Mouse (Mus musculus): ENCODE results near the gene Cfap97d1. TPM values are rescaled to one million over a fixed set of nuclear protein-coding genes. Genes with fewer than 3 reads are reported as not detected.

The Cfap97d1 gene
- polyA plus RNA-seq, 1 experiment, result not detected

- Histone ChIP-seq H3K79me2 (ENCODE audit: control insufficient read depth, insufficient read depth) (no peaks in the 10 kb centered on the region), H3ac (ENCODE audit: control insufficient read depth, insufficient read length) (no peak overlapping the region), H3K27me3 (ENCODE audit: control insufficient read depth, insufficient read depth, insufficient read length) (peaks cover 71% of the 10 kb centered on the region), H3K4me2 (ENCODE audit: low read depth) (no peak overlapping the region), H3K4me3 (no peak overlapping the region), H3K36me3 (ENCODE audit: control insufficient read depth, insufficient read depth) (no peaks in the 10 kb centered on the region)
- TF ChIP-seq MAX (IDR thresholded peaks at IDR 0.05; ENCODE audit: low read depth) (no peak), USF1 (IDR thresholded peaks at IDR 0.05; ENCODE audit: low read depth) (no peak), MYOD1 (IDR thresholded peaks at IDR 0.05; ENCODE audit: control insufficient read depth in 1 of 3, insufficient read length in 2 of 3, low read depth in 2 of 3) (no peak), REST (IDR thresholded peaks at IDR 0.05; ENCODE audit: insufficient read depth, insufficient read length) (no peak), TCF12 (IDR thresholded peaks at IDR 0.05; ENCODE audit: insufficient read depth, poor library complexity, severe bottlenecking) (no peak), CEBPB (IDR thresholded peaks at IDR 0.05; ENCODE audit: insufficient read depth, poor library complexity, severe bottlenecking) (no peak), POLR2AphosphoS2 (IDR thresholded peaks at IDR 0.05; ENCODE audit: insufficient read length, low read depth) (no peak), SRF (IDR thresholded peaks at IDR 0.05; ENCODE audit: control insufficient read depth, insufficient read length, low read depth) (no peak), MYOG (IDR thresholded peaks at IDR 0.05; ENCODE audit: control insufficient read depth in 1 of 3, insufficient read depth in 1 of 3, insufficient read length in 2 of 3, low read depth in 2 of 3) (no peak), TCF3 (IDR thresholded peaks at IDR 0.05; ENCODE audit: insufficient read length, low read depth) (no peak), E2F4 (IDR thresholded peaks at IDR 0.05; ENCODE audit: insufficient read depth) (no peak), POLR2A (IDR thresholded peaks at IDR 0.05; ENCODE audit: insufficient read length, low read depth) (no peak)
Measured at GRCm38 (mm10) chr11:101943055-101943454, 41.0 kb upstream of the Cfap97d1 start.

GRCm38 (mm10) chr11:101946525-101946924, 37.6 kb upstream of the Cfap97d1 start:
- TF ChIP-seq MAX (IDR thresholded peaks at IDR 0.05; ENCODE audit: low read depth) (no peak), TCF3 (IDR thresholded peaks at IDR 0.05; ENCODE audit: insufficient read length, low read depth) (no peak), SRF (IDR thresholded peaks at IDR 0.05; ENCODE audit: control insufficient read depth, insufficient read length, low read depth) (peak; percentile 85), USF1 (IDR thresholded peaks at IDR 0.05; ENCODE audit: low read depth) (no peak)
- Histone ChIP-seq H3K79me2 (ENCODE audit: control insufficient read depth, insufficient read depth) (no peaks in the 10 kb centered on the region), H3K4me3 (no peak overlapping the region), H3ac (ENCODE audit: control insufficient read depth, insufficient read length) (no peak overlapping the region), H3K36me3 (ENCODE audit: control insufficient read depth, insufficient read depth) (no peaks in the 10 kb centered on the region), H3K27me3 (ENCODE audit: control insufficient read depth, insufficient read depth, insufficient read length) (peaks cover 70% of the 10 kb centered on the region), H3K4me2 (ENCODE audit: low read depth) (no peak overlapping the region)

GRCm38 (mm10) chr11:101950021-101950420, 34.1 kb upstream of the Cfap97d1 start:
- H3ac ChIP-seq (ENCODE audit: control insufficient read depth, insufficient read length), result no peak overlapping the region
- H3K4me3 ChIP-seq, result no peak overlapping the region
- H3K4me2 ChIP-seq (ENCODE audit: low read depth), result no peak overlapping the region
- no peaks in the 10 kb centered on the region for H3K36me3 ChIP-seq (ENCODE audit: control insufficient read depth, insufficient read depth)
- no peaks in the 10 kb centered on the region for H3K79me2 ChIP-seq (ENCODE audit: control insufficient read depth, insufficient read depth)
- TF ChIP-seq REST (IDR thresholded peaks at IDR 0.05; ENCODE audit: insufficient read depth, insufficient read length) (no peak), POLR2A (IDR thresholded peaks at IDR 0.05; ENCODE audit: insufficient read length, low read depth) (no peak), MYOD1 (IDR thresholded peaks at IDR 0.05; ENCODE audit: control insufficient read depth in 1 of 3, insufficient read length in 2 of 3, low read depth in 2 of 3) (no peak), USF1 (IDR thresholded peaks at IDR 0.05; ENCODE audit: low read depth) (no peak)
- peaks cover 60% of the 10 kb centered on the region for H3K27me3 ChIP-seq (ENCODE audit: control insufficient read depth, insufficient read depth, insufficient read length)

GRCm38 (mm10) chr11:101952541-101953341, 31.3 kb upstream of the Cfap97d1 start:
- no peak for TF ChIP-seq E2F4 (IDR thresholded peaks at IDR 0.05; ENCODE audit: insufficient read depth)
- TF ChIP-seq USF1 (IDR thresholded peaks at IDR 0.05; ENCODE audit: low read depth), result no peak
- TF ChIP-seq MYOG (IDR thresholded peaks at IDR 0.05; ENCODE audit: control insufficient read depth in 1 of 3, insufficient read depth in 1 of 3, insufficient read length in 2 of 3, low read depth in 2 of 3), result peak in 2 of 3 experiments; percentile 34 to 73
- TF ChIP-seq MYOD1 (IDR thresholded peaks at IDR 0.05; ENCODE audit: control insufficient read depth in 1 of 3, insufficient read length in 2 of 3, low read depth in 2 of 3), result peak in 1 of 3 experiments; percentile 51
- TF ChIP-seq TCF12 (IDR thresholded peaks at IDR 0.05; ENCODE audit: insufficient read depth, poor library complexity, severe bottlenecking), result no peak
- TF ChIP-seq CEBPB (IDR thresholded peaks at IDR 0.05; ENCODE audit: insufficient read depth, poor library complexity, severe bottlenecking), result no peak
- H3K4me2 ChIP-seq (ENCODE audit: low read depth), result peak overlapping the region; percentile 32
- no peaks in the 10 kb centered on the region for H3K79me2 ChIP-seq (ENCODE audit: control insufficient read depth, insufficient read depth)
- peaks cover 56% of the 10 kb centered on the region for H3K27me3 ChIP-seq (ENCODE audit: control insufficient read depth, insufficient read depth, insufficient read length)
- no peak overlapping the region for H3ac ChIP-seq (ENCODE audit: control insufficient read depth, insufficient read length)
- H3K4me3 ChIP-seq, result no peak overlapping the region
- H3K36me3 ChIP-seq (ENCODE audit: control insufficient read depth, insufficient read depth), result no peaks in the 10 kb centered on the region

- Histone ChIP-seq H3K4me3 (no peak overlapping the region), H3K79me2 (ENCODE audit: control insufficient read depth, insufficient read depth) (no peaks in the 10 kb centered on the region), H3K27me3 (ENCODE audit: control insufficient read depth, insufficient read depth, insufficient read length) (peaks cover 58% of the 10 kb centered on the region), H3K36me3 (ENCODE audit: control insufficient read depth, insufficient read depth) (no peaks in the 10 kb centered on the region), H3K4me2 (ENCODE audit: low read depth) (peak overlapping the region; percentile 32), H3ac (ENCODE audit: control insufficient read depth, insufficient read length) (no peak overlapping the region)
- TF ChIP-seq POLR2AphosphoS2 (IDR thresholded peaks at IDR 0.05; ENCODE audit: insufficient read length, low read depth) (no peak), POLR2A (IDR thresholded peaks at IDR 0.05; ENCODE audit: insufficient read length, low read depth) (no peak), USF1 (IDR thresholded peaks at IDR 0.05; ENCODE audit: low read depth) (no peak), E2F4 (IDR thresholded peaks at IDR 0.05; ENCODE audit: insufficient read depth) (no peak), TCF3 (IDR thresholded peaks at IDR 0.05; ENCODE audit: insufficient read length, low read depth) (no peak), TCF12 (IDR thresholded peaks at IDR 0.05; ENCODE audit: insufficient read depth, poor library complexity, severe bottlenecking) (no peak), SRF (IDR thresholded peaks at IDR 0.05; ENCODE audit: control insufficient read depth, insufficient read length, low read depth) (no peak), REST (IDR thresholded peaks at IDR 0.05; ENCODE audit: insufficient read depth, insufficient read length) (no peak), MYOG (IDR thresholded peaks at IDR 0.05; ENCODE audit: control insufficient read depth in 1 of 3, insufficient read depth in 1 of 3, insufficient read length in 2 of 3, low read depth in 2 of 3) (no peak), CEBPB (IDR thresholded peaks at IDR 0.05; ENCODE audit: insufficient read depth, poor library complexity, severe bottlenecking) (no peak), MAX (IDR thresholded peaks at IDR 0.05; ENCODE audit: low read depth) (no peak), MYOD1 (IDR thresholded peaks at IDR 0.05; ENCODE audit: control insufficient read depth in 1 of 3, insufficient read length in 2 of 3, low read depth in 2 of 3) (no peak)
Measured at GRCm38 (mm10) chr11:101953441-101953840, 30.6 kb upstream of the Cfap97d1 start.

All from myocyte (in vitro differentiated cells).